Mouse (Mus musculus): ENCODE results near the gene Ces4a. TPM values are rescaled to one million over a fixed set of nuclear protein-coding genes. Genes with fewer than 3 reads are reported as not detected.

Ces4a gene
- polyA plus RNA-seq, 1 experiment from 2014 or later: not detected

GRCm38 (mm10) chr8:105152623-105153398, 21.2 kb downstream of the Ces4a start:
- WGBS: 4% methylated on average over 27 of the region's 27 CpGs
- Histone ChIP-seq H3K4me1 (peaks cover 15% of the 10 kb centered on the region), H3K9ac (0 out of 2 replicates have a peak overlapping the region, but pooled peaks have one; percentile 11), H3K4me2 (peak overlapping the region; percentile 45), H3K4me3 (peak overlapping the region; percentile 24), H3K36me3 (no peaks in the 10 kb centered on the region), H3K27me3 (no peaks in the 10 kb centered on the region), H3K9me3 (no peaks in the 10 kb centered on the region), H3K27ac (peak overlapping the region; percentile 5)
- ATAC-seq (ENCODE audit: insufficient number of reproducible peaks, low FRiP score, low TSS enrichment, low read depth): peak; percentile 62; the same call in 1 of the 2 replicates

- H3K4me3 ChIP-seq: no peak overlapping the region
- no peak overlapping the region for H3K4me2 ChIP-seq
- no peak for ATAC-seq (ENCODE audit: insufficient number of reproducible peaks, low FRiP score, low TSS enrichment, low read depth)
- H3K27me3 ChIP-seq: no peaks in the 10 kb centered on the region
- no peaks in the 10 kb centered on the region for H3K36me3 ChIP-seq
- no peak overlapping the region for H3K9ac ChIP-seq
- no peak overlapping the region for H3K27ac ChIP-seq
- WGBS: 85% methylated on average over 5 of the region's 5 CpGs
- H3K4me1 ChIP-seq: peaks cover 15% of the 10 kb centered on the region
- H3K9me3 ChIP-seq: no peaks in the 10 kb centered on the region
Observed at GRCm38 (mm10) chr8:105154316-105154715, 22.7 kb downstream of the Ces4a start.

- 82% methylated on average over 6 of the region's 6 CpGs for WGBS
Observed at GRCm38 (mm10) chr8:105155091-105155745, 23.6 kb downstream of the Ces4a start.

GRCm38 (mm10) chr8:105157555-105157954, 26.0 kb downstream of the Ces4a start:
- Histone ChIP-seq H3K36me3 (no peaks in the 10 kb centered on the region), H3K4me3 (no peak overlapping the region), H3K27ac (no peak overlapping the region), H3K9ac (no peak overlapping the region), H3K9me3 (no peaks in the 10 kb centered on the region), H3K4me2 (no peak overlapping the region), H3K27me3 (no peaks in the 10 kb centered on the region), H3K4me1 (peaks cover 13% of the 10 kb centered on the region)
- ATAC-seq (ENCODE audit: insufficient number of reproducible peaks, low FRiP score, low TSS enrichment, low read depth): no peak
- WGBS: 55% methylated on average over 10 of the region's 10 CpGs

More at GRCm38 (mm10) chr8:105155091-105155745, 23.6 kb downstream of the Ces4a start:
- no peak overlapping the region for H3K27ac ChIP-seq
- H3K9me3 ChIP-seq: no peaks in the 10 kb centered on the region
- H3K4me2 ChIP-seq: no peak overlapping the region
- no peak overlapping the region for H3K9ac ChIP-seq
- H3K4me1 ChIP-seq: peaks cover 15% of the 10 kb centered on the region
- no peaks in the 10 kb centered on the region for H3K27me3 ChIP-seq
- ATAC-seq (ENCODE audit: insufficient number of reproducible peaks, low FRiP score, low TSS enrichment, low read depth): no peak
- no peak overlapping the region for H3K4me3 ChIP-seq
- no peaks in the 10 kb centered on the region for H3K36me3 ChIP-seq

GRCm38 (mm10) chr8:105158084-105158483, 26.5 kb downstream of the Ces4a start:
- no peak overlapping the region for H3K4me3 ChIP-seq
- H3K9ac ChIP-seq: no peak overlapping the region
- ATAC-seq (ENCODE audit: insufficient number of reproducible peaks, low FRiP score, low TSS enrichment, low read depth): no peak
- H3K4me2 ChIP-seq: no peak overlapping the region
- H3K27me3 ChIP-seq: no peaks in the 10 kb centered on the region
- no peaks in the 10 kb centered on the region for H3K9me3 ChIP-seq
- no peak overlapping the region for H3K27ac ChIP-seq
- H3K36me3 ChIP-seq: no peaks in the 10 kb centered on the region
- H3K4me1 ChIP-seq: peaks cover 8% of the 10 kb centered on the region
- 62% methylated on average over 3 of the region's 3 CpGs for WGBS

GRCm38 (mm10) chr8:105161121-105161652, 29.6 kb downstream of the Ces4a start:
- WGBS: 25% methylated on average over 3 of the region's 3 CpGs
- ATAC-seq (ENCODE audit: insufficient number of reproducible peaks, low FRiP score, low TSS enrichment, low read depth): no peak
- no peaks in the 10 kb centered on the region for H3K27me3 ChIP-seq
- H3K36me3 ChIP-seq: no peaks in the 10 kb centered on the region
- H3K9ac ChIP-seq: no peak overlapping the region
- no peaks in the 10 kb centered on the region for H3K9me3 ChIP-seq
- no peak overlapping the region for H3K4me2 ChIP-seq
- peaks cover 20% of the 10 kb centered on the region for H3K4me1 ChIP-seq
- H3K4me3 ChIP-seq: no peak overlapping the region
- H3K27ac ChIP-seq: no peak overlapping the region

GRCm38 (mm10) chr8:105164272-105164902, 32.8 kb downstream of the Ces4a start:
- Histone ChIP-seq H3K4me1 (peaks cover 27% of the 10 kb centered on the region), H3K27ac (peak overlapping the region; percentile 86), H3K4me2 (peak overlapping the region; percentile 11; the same call in 1 of the 2 replicates), H3K4me3 (no peak overlapping the region), H3K27me3 (no peaks in the 10 kb centered on the region), H3K36me3 (no peaks in the 10 kb centered on the region), H3K9me3 (no peaks in the 10 kb centered on the region), H3K9ac (no peak overlapping the region)
- ATAC-seq (ENCODE audit: insufficient number of reproducible peaks, low FRiP score, low TSS enrichment, low read depth): peak; percentile 72
- 10% methylated on average over 5 of the region's 6 CpGs for WGBS

- no peak overlapping the region for H3K4me2 ChIP-seq
- no peak for ATAC-seq (ENCODE audit: insufficient number of reproducible peaks, low FRiP score, low TSS enrichment, low read depth)
- H3K27me3 ChIP-seq: no peaks in the 10 kb centered on the region
- H3K27ac ChIP-seq: peak overlapping the region; percentile 86
- H3K9ac ChIP-seq: no peak overlapping the region
- H3K9me3 ChIP-seq: no peaks in the 10 kb centered on the region
- H3K4me3 ChIP-seq: no peak overlapping the region
- no peaks in the 10 kb centered on the region for H3K36me3 ChIP-seq
- 92% methylated on average over 2 of the region's 2 CpGs for WGBS
- peaks cover 31% of the 10 kb centered on the region for H3K4me1 ChIP-seq
Observed at GRCm38 (mm10) chr8:105165191-105165590, 33.6 kb downstream of the Ces4a start.

GRCm38 (mm10) chr8:105167116-105167515, 35.5 kb downstream of the Ces4a start:
- Histone ChIP-seq H3K36me3 (no peaks in the 10 kb centered on the region), H3K4me1 (peaks cover 28% of the 10 kb centered on the region), H3K9me3 (no peaks in the 10 kb centered on the region), H3K4me3 (no peak overlapping the region), H3K27ac (no peak overlapping the region), H3K27me3 (no peaks in the 10 kb centered on the region), H3K9ac (no peak overlapping the region), H3K4me2 (no peak overlapping the region)
- ATAC-seq (ENCODE audit: insufficient number of reproducible peaks, low FRiP score, low TSS enrichment, low read depth): no peak
- 84% methylated on average over 2 of the region's 2 CpGs for WGBS

GRCm38 (mm10) chr8:105169582-105169981, 38.0 kb downstream of the Ces4a start:
- no peak for ATAC-seq (ENCODE audit: insufficient number of reproducible peaks, low FRiP score, low TSS enrichment, low read depth)
- no peaks in the 10 kb centered on the region for H3K27me3 ChIP-seq
- peaks cover 30% of the 10 kb centered on the region for H3K4me1 ChIP-seq
- peak overlapping the region; percentile 45; the same call in 1 of the 2 replicates for H3K4me2 ChIP-seq
- no peak overlapping the region for H3K9ac ChIP-seq
- H3K27ac ChIP-seq: peak overlapping the region; percentile 100
- no peak overlapping the region for H3K4me3 ChIP-seq
- no peaks in the 10 kb centered on the region for H3K9me3 ChIP-seq
- 25% methylated on average over 3 of the region's 3 CpGs for WGBS
- peaks cover 3% of the 10 kb centered on the region; the same call in 1 of the 2 replicates for H3K36me3 ChIP-seq

- 0 out of 2 replicates have a peak overlapping the region, but pooled peaks have one; percentile 7 for H3K9ac ChIP-seq
- WGBS: 2% methylated on average over 5 of the region's 5 CpGs
- peaks cover 27% of the 10 kb centered on the region for H3K4me1 ChIP-seq
- ATAC-seq (ENCODE audit: insufficient number of reproducible peaks, low FRiP score, low TSS enrichment, low read depth): peak; percentile 7; the same call in 1 of the 2 replicates
- H3K27me3 ChIP-seq: no peaks in the 10 kb centered on the region
- peak overlapping the region; percentile 45 for H3K4me2 ChIP-seq
- peak overlapping the region; percentile 89 for H3K4me3 ChIP-seq
- H3K27ac ChIP-seq: peak overlapping the region; percentile 100
- H3K36me3 ChIP-seq: peaks cover 3% of the 10 kb centered on the region; the same call in 1 of the 2 replicates
- no peaks in the 10 kb centered on the region for H3K9me3 ChIP-seq
Observed at GRCm38 (mm10) chr8:105170041-105170380, 38.4 kb downstream of the Ces4a start.

All from limb, embryonic 15.5 days (tissue).